Mouse (Mus musculus) CD4-positive, CD25-positive, alpha-beta regulatory T cell, adult 2 months (primary cell): ENCODE measurements around the gene Erf.

Experiments used
- DNase-seq: peaks from one replicate; pipeline ENCODE4 v3.0.0-alpha.2; 2012; ENCODE audit warnings: low read depth, low spot score

The Erf gene

GRCm38 (mm10) chr7:25281166-25281733 lies 30.7 kb upstream of the Erf start:
- no peak for DNase-seq

- DNase-seq = peak; percentile 21
Measured at GRCm38 (mm10) chr7:25279861-25280791, 29.6 kb upstream of the Erf start.

GRCm38 (mm10) chr7:25279076-25279860 lies 28.7 kb upstream of the Erf start:
- peak; percentile 92 for DNase-seq

GRCm38 (mm10) chr7:25278341-25279075 lies 27.9 kb upstream of the Erf start:
- DNase-seq = peak; percentile 95

- no peak for DNase-seq
Measured at GRCm38 (mm10) chr7:25277998-25278340, 27.4 kb upstream of the Erf start.

- peak; percentile 11 for DNase-seq
Measured at GRCm38 (mm10) chr7:25277405-25277804, 26.8 kb upstream of the Erf start.

GRCm38 (mm10) chr7:25275555-25276298 lies 25.2 kb upstream of the Erf start:
- no peak for DNase-seq

GRCm38 (mm10) chr7:25274996-25275395 lies 24.4 kb upstream of the Erf start:
- no peak for DNase-seq

- peak; percentile 72 for DNase-seq
Measured at GRCm38 (mm10) chr7:25274571-25274970, 24.0 kb upstream of the Erf start.

- no peak for DNase-seq
Measured at GRCm38 (mm10) chr7:25273259-25274241, 23.0 kb upstream of the Erf start.

GRCm38 (mm10) chr7:25272445-25273258 lies 22.1 kb upstream of the Erf start:
- DNase-seq = no peak

GRCm38 (mm10) chr7:25271651-25272444 lies 21.3 kb upstream of the Erf start:
- DNase-seq = no peak

- no peak for DNase-seq
Measured at GRCm38 (mm10) chr7:25270652-25271633, 20.4 kb upstream of the Erf start.

GRCm38 (mm10) chr7:25269545-25270271 lies 19.1 kb upstream of the Erf start:
- DNase-seq = peak; percentile 67

- DNase-seq = peak; percentile 50
Measured at GRCm38 (mm10) chr7:25269029-25269428, 18.5 kb upstream of the Erf start.

- DNase-seq = no peak
Measured at GRCm38 (mm10) chr7:25268588-25268987, 18.0 kb upstream of the Erf start.
